Mouse (Mus musculus) liver, postnatal 0 days (tissue): ENCODE measurements around the gene Zcchc3.
A peak's percentile ranks its signal among the peaks of the same experiment; 100 is the strongest.

ENCODE experiments used
- CTCF ChIP-seq: sonication (generic); IDR thresholded peaks from 2 replicates; pipeline ENCODE4 v1.5.1; 2016; ENCODE audit warnings: antibody characterized with exemption, low read depth
- EP300 ChIP-seq: IDR thresholded peaks from 2 replicates; pipeline ENCODE4 v1.6.1; 2016; ENCODE audit warnings: antibody characterized with exemption, low read depth, mild to moderate bottlenecking

DNA sequence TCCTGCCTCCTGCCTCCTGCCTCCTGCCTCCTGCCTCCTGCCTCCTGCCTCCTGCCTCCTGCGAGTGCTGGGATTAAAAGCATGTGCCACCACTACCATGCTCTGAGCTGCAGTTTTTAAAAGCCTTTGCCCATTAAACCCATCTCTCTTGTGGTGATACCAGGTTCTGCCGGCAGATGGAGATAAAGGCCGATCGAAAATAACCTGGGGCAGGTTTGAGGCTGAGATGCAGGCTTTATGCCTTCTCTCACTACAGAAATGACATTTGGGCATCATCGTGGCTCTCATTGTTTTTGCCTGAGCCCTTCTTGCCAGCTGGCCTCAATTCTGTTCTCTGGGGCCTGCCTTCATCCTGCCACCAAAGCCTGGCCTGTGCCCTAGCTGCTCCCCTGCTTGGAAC is 35.4 kb upstream of the Zcchc3 start:
- TF ChIP-seq CTCF = peak; percentile 70
- TF ChIP-seq EP300 = no peak
